Mouse (Mus musculus): Measurements from ENCODE around the gene Arhgef10l.

Arhgef10l gene

DNA sequence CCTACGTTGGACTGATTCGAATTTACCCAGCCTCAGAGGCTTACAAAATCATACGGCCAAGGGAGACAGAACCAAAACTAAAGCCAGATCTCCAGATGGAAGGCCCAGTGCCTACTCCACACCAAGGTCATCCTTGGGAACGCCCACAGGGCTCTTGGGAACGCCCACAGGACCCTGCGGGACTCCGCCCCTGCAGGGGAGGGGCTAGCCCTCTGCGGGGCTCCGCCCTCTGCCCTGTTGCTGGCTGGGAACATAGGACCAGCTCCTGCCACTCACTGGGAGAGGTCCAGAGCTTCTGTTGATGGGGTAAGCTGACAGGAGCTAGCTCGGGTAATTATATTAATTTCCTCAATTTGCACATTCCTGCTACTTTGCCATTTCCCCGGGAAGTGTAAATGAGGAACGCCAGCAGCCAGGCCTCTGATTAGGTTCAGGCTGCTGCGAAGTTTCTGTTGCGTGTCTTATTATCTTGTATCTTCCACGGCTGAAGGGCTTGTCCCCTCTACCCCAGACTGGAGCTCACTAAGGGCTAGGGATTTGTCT lies 158.6 kb downstream of the Arhgef10l start:
- DNase-seq: peak; percentile 23

DNA sequence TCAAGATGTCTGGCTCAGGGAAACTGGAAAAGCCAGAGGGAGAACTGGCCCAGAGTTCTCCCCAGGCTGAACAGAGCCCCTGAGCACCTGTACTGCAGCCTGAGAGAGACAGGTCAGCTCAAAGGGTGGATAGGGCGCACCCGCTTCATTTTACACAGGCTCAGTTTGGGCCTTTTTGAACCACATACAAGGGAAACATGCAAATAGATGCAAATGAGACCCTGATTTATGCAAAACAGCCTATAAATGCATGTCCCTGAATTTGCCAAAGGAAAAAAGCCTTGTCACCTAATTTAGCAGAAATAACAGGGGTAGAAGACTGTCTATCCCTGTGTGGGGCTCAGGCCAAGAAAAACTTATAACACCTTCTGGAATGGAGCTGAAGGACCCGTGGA lies 160.2 kb downstream of the Arhgef10l start:
- DNase-seq: no peak

DNA sequence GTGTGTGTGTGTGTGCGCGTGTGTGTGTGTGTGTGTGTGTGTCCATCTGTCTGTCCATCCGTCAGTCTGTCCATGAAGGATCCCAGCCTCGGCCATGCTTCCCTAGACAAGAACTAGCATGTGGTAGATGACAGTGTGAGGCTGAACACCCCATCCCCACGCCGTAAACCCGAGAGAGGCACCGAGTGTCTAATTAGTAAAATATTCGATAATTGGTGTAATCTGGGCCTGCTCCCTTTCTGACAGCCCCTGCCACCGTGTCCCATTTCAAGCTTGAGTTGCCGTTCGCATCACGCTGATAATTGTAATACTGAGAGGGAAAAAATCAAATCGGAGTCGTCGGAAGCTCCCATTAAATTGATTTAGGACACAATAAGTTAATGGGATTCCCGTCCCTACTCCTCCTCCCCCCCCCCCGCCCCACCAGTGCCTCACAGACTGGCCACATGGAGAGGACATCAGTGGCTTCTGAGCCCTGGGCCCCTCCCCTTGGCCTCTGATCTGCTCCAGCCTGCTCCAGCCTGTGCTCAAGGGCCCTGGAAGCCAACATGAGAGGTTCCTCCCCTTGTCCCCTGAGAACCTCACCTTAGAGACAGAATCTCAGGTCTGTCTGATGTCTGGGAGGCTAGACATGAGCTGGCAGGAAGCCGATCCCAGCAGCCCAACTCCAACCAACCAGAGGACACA lies 160.7 kb downstream of the Arhgef10l start:
- DNase-seq: no peak

DNA sequence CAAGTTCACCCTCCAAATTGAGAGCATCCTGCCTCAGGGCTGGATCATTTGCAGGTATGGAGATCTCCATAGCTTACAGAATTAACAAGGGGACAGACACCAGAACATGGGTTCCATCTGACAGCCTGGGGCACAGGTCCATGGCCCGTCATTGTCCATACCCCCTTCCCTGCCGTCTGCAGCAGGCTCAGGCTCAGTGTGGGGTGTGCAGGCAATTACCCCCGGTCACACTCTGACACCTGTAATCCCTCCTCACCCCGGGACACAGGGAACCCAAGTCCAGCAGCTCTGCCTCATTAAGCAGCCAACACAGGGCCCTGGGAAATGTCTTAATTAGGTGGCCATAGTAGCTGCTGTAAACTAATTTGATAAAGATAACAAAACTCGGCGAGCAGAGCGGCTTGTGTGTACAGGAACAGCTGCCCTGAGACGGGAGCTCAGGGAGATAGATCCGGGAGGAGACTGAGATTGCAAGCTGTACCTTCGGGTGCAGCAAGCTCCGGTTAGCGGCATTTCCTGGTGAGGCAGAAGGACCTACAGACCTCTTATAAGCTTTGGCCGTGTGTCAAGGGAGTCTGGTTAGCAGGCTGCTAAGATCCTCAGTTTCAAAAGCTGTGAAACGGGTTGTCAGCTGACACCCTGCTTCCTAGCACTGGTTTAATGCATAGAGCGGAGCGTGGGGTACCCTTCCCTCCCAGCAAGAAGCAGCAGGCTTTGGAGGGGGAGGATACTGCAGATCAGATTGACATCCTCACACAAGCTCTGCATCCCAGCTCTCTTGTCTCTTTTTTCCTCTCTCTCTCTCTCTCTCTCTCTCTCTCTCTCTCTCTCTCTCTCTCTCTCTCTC lies 161.5 kb downstream of the Arhgef10l start:
- no peak for DNase-seq

DNA sequence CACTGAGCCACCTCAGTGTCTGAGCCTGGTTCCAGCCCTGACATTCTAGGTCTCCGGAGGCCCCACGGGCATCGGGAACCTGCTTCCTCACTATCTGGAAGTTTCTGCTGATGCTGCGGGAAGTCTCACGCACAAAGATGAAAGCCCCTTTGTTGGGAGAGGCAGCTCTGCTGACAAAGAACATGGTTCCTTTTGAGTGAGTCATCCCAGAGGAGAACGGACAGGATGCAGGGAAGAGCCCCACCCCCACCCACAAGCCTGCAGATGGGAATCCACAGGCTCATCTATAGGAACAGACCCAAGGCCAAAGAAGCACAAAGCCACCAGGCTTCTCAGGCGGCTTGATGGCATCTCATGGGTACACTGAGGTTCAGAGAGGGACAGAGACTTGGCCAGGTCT lies 165.0 kb downstream of the Arhgef10l start:
- no peak for DNase-seq

DNA sequence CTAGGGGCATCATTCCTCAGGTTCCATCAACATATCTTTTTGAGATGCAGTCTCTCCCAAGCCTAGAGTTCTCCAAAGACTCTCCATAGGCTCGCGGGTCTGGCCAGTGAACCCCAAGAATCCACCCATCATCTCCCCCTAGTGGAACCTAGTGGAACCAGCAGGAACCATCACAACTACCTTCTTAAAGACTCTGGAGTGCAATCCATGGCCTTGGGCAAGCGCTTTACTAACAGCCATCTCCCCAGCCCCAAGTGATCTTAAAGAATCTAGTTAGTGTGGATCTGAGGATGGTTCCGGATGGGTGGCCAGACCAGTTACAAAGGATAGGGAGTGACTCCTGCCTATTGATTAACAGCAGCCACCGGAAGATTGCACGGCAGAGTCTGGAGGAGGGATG lies 166.2 kb downstream of the Arhgef10l start:
- DNase-seq: no peak

DNA sequence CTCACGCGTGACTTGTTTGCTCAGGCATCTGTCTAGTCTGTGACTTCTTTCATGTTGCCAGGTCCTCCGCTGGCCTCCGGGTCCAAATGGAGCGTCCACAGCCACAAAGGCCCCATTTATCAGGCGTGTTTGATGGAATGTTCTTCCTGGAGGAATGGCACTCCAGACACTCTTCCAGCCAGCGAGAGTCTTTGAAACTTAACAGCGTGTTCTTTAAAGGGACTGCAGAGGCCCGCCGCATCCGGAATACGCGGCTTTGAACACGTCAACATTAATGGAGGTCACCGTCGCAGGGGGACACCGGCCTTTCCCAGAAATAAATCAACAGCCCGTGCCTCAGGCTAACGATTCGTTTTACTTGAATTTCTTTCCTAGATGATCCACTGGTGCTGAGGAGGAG lies 168.6 kb downstream of the Arhgef10l start:
- DNase-seq: no peak

DNA sequence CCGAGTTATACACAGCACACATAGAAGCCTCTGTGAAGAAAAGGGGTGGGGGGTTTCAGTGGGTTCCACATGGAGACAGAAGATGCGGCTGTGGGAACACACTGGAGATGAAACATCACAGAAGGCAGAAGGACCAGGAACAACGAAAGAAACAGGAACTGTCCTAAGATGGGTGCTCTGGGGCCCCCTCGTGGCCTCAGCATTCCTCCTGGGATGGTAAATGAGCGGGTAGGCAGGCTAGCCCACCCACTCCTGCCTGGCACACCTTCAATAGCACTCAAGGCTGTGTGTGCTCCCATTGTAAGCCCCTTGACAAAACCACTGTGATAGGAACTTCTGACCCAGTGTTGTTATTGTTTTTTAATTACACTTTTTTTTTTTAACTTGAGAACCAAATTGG lies 174.3 kb downstream of the Arhgef10l start:
- DNase-seq: no peak

DNA sequence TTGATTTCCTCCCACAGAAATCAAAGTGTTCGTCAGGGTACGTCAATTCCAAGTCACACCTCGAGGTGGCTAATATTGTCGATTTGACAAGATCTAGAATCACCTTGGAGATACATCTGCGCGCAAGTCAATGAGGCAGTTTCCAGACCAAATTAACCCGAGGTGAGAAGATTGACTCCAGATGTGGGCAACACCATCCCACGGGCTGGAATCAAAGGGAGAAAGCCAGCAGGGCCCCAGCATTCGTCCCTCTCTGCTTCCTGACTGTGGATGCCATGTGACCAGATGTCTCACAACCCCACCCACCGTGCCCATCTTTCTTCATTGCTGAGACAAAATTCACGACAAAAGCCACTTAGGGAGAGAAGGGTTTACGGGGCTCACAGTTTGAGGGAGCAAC lies 180.4 kb downstream of the Arhgef10l start:
- DNase-seq: no peak

DNA sequence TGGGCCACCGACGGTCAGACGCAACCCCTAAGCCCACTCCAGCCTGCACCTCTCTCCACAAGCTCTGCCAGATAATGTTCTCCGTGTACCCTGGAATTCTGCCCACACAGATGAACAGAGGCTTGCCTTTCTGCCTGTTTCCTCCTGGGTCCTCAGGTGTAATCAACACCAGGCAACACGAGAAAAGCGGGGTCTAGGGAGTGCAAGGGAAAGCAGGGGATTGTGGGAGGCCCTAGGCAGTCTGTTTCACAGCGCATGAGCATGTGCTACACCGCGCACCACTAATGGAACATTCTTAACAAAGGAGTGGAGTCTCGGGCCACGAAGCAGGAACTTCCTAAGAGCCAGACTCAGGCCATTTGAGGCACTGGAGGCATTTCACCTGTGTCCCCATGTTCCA lies 182.7 kb downstream of the Arhgef10l start:
- DNase-seq: no peak

DNA sequence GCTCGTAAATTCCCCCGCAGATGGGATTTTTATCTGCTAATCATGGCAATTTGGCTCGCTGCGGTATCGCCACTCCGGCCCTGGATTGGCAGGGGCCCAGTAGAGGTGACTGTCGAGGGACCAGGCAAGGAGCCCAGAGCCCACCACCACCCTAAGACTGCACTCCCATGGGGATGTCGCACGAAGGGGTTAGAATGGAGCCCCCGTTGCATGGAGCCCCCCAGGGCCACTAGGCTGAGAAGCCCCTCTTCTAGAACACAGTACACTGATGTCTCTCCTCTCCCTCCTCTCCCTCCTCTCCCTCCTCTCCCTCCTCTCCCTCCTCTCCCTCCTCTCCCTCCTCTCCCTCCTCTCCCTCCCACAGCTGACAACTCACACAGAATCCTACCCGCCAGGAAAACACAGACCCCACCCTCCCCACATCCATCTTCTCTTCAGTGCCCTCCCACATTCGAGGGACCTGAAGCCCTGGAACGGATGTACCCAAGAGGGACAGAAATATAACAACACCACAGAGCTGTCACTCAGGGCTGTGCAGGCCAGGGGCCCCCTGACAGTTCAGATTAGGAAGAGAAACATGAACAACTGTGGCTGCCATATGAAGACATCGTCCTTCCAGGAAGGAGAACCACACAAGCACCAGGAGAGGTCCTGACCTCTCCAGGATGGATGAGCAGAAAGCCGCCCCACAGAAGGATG lies 185.3 kb downstream of the Arhgef10l start:
- DNase-seq: no peak

DNA sequence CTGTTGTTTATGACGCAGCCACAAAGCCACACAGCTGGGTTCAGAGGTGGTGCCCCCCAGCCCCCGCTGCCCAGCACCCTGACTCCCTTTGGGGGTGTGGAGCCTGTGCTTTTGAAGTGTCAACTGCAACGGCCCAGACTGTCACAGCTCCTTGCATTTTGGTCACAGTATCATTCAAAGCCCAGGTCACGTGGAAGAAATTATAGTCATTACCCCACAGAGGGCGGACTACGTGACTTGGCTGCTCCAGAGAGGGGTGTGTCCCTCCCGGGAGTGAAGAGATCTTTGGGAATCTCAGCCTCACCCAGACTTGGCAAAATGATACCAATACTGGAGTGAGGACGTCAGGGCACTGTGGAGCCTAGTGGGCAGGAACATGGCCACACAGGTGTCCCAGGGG lies 190.6 kb downstream of the Arhgef10l start:
- DNase-seq: no peak

DNA sequence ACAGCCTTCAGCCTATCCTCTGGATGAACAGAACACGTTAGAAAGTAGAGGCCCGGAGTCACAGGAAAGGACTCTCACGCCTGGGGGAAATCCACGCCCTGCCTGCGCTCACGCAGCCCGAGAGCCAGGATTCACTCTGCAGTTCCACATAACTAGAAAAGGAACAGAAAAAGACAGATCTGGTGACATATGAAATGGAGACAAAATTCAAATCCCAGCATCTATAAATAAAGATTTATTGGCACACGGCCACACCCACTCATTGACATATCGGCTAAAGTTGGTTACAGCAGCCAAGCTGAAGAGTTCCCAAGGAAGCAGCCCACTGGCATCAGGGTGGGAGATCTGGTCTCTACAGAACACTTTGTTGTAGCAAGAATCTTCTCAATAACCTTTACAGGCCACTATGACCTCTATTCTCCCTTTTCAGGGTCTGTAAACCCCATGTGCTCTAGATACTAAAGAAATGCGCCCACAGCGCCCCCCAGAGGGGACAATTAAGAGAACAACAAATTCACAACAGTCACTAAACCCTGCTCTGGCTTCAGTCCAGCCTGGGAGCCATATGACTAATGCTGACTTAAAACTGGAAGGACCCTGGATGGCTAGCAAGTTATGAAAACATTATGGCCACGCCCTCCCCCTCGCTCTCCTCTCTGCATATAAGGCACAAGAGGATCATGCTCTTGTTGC lies 195.9 kb downstream of the Arhgef10l start:
- DNase-seq: peak; percentile 8

DNA sequence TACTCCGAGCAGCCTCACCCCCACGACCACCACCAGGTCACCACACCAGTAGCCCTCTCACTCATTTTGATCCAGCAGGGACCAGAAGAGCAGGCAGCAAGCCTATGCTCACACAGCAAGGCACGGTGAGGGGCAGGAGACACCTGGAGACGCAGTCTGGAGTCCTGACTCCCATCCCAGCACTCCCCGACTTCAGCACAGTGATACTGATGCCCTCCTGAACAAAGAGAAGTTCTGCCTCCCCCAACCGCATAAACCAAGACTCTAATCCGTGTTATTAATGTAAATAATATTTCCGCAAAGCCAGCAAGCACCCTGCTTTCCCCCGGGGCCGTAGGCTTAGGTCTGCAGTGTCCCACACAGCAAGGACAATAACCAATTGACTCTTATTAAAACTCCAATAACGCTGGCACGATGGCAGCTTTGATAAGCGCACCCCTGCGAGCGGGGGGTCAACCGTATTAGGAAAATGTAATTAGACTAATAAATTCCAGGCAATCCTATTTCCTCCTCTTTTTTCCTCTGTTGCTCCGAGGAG lies 198.5 kb downstream of the Arhgef10l start:
- DNase-seq: no peak

Data from lung, postnatal 10 days (tissue).